ENCODE assay signal across 23 mouse cellular contexts in the genomic region with DNA sequence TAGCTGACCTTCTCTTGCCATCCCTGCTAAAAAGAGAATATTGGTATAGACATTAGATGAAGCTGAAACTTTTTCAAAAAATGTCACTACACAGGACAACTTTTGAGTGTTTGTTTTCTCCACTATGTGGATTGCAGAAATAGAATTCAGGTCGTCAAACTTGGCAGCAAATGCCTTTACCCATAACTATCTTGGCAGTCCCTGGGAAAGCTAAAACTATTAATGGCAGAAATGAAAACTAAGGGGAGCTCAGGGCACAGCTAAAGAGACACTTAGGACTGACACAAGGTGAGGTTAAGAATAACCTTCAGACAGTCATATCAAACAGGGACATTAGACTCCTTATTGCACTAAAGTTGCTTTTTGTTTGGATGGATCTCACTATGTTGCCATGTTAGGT.
"Had no signal": no experiment of that assay in that cellular context is flagged by ENCODE, and none has a peak within 500 bp of the region (broad histone marks: within the 10 kb centered on the region; RNA-seq: fewer than 3 reads in every experiment).

No protein-coding gene starts in this region.

- H3K9me3 ChIP-seq: heart, embryonic 10.5 days; hindbrain, embryonic 10.5 days; hindbrain, embryonic 12.5 days; intestine, embryonic 15.5 days; limb, embryonic 10.5 days; limb, embryonic 12.5 days; liver, embryonic 13.5 days; liver, embryonic 15.5 days had no signal

- ATAC-seq: hindbrain, embryonic 16.5 days; inflammation-experienced regulatory T-cells, adult 6 months; intestine, embryonic 15.5 days; intestine, postnatal 0 days had no signal

- H3K27me3 ChIP-seq: hindbrain, embryonic 12.5 days; intestine, embryonic 15.5 days; limb, embryonic 12.5 days; liver, embryonic 13.5 days; liver, embryonic 15.5 days had no signal

- H3K4me1 ChIP-seq: heart, embryonic 10.5 days; hindbrain, embryonic 10.5 days; hindbrain, embryonic 12.5 days; intestine, embryonic 15.5 days; limb, embryonic 10.5 days; limb, embryonic 12.5 days; liver, embryonic 13.5 days; liver, embryonic 15.5 days had no signal

- DNase-seq: gastrocnemius, postnatal 14 days; heart, postnatal 4 days; kidney, adult 18-20 months; kidney, adult 8-10 months; kidney, postnatal 10 days; kidney, postnatal 25 days; kidney, postnatal 4 days; liver; liver, embryonic 13.5 days had no signal

- H3K27ac ChIP-seq: heart, embryonic 10.5 days; hindbrain, embryonic 10.5 days; hindbrain, embryonic 12.5 days; hindbrain, embryonic 14.5 days; intestine, embryonic 15.5 days; layer of hippocampus, adult 2 months; left cerebral cortex, adult 2 months; limb, embryonic 10.5 days; limb, embryonic 12.5 days; liver, embryonic 13.5 days; liver, embryonic 15.5 days had no signal

- H3K9ac ChIP-seq: hindbrain, embryonic 12.5 days; hindbrain, embryonic 14.5 days; intestine, embryonic 15.5 days; limb, embryonic 12.5 days; liver, embryonic 13.5 days; liver, embryonic 15.5 days had no signal

- H3K4me3 ChIP-seq: heart, embryonic 10.5 days; hindbrain, embryonic 10.5 days; hindbrain, embryonic 12.5 days; intestine, embryonic 15.5 days; layer of hippocampus, adult 2 months; left cerebral cortex, adult 2 months; limb, embryonic 10.5 days; limb, embryonic 12.5 days; liver, embryonic 13.5 days; liver, embryonic 15.5 days had no signal

- H3K4me2 ChIP-seq: hindbrain, embryonic 12.5 days; hindbrain, embryonic 14.5 days; intestine, embryonic 15.5 days; limb, embryonic 12.5 days; liver, embryonic 11.5 days; liver, embryonic 13.5 days; liver, embryonic 15.5 days had no signal
